Mouse (Mus musculus): Measurements from ENCODE around the gene Rcbtb1.
"Not testable (repeated sequence)": the region's sequence is repeated elsewhere in the genome, so short reads cannot be mapped to it uniquely, and the experiment has no call there.

The Rcbtb1 gene

DNA sequence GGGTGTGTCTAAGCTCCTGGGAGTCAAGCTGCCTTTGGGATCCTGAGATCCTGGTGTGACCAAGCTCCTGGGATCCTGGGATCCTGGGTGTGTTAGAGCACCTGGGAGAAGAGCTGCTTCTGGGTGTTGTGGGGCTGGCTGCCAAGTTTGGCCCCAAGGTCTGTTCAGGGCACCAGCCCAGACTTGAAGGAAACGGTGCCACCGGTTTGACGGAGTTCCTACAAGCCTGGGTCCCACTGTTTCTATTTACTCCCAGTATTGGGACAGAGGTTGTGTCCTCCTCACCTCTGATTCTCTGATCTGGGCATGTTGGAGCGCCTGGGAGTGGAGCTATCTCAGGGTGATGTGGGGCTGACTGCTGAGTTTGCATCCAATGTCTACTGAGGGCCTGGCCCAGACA, 74.0 kb downstream of the Rcbtb1 start:
- DNase-seq (ENCODE audit: low read depth, low spot score) = not testable (repeated sequence)
